In the genomic region with DNA sequence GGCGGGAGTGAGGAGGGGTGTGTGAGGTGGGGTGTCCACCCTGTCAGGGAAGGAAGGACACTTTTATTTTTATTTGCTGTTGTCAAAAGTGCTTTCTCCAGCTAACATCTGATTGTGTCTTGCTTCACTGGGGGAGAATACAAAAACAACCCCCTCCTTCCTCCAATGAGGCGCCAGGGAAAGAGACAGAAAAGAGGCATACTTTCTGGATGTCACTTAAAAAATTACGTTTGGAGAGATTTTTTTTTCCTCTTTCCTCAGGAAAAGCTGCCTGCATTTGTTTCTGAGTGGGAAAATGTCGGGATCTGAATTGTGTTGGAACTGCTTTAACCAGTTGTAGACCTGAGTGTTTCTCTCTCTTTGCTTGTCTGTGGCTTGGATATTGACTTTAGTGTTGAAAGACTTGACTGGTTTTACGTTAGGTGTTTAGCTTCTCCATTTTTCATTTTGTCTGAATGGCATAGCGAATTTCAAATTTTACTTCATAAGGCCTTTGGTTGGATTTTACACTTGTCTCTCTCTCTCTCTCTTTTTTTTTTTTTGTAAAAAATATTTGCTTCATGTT, we compare ENCODE assay signal across 8 mouse cellular contexts. TPM values are rescaled to one million over a fixed set of nuclear protein-coding genes. Genes with fewer than 3 reads are reported as not detected.
DNase-seq lines count a peak whose midpoint lies in the region; ATAC-seq and TF ChIP-seq lines count a peak whose summit lies in the region.

No protein-coding gene starts in this region.

- no peaks in the 10 kb centered on the region for H3K36me3 ChIP-seq in kidney, embryonic 15.5 days
- H3K36me3 ChIP-seq in forebrain, embryonic 15.5 days: no peaks in the 10 kb centered on the region
- H3K36me3 ChIP-seq in liver, adult 2 months (ENCODE audit: control insufficient read depth, insufficient read depth, low read length): no peaks in the 10 kb centered on the region
- no peaks in the 10 kb centered on the region for H3K36me3 ChIP-seq in neural tube, embryonic 15.5 days

- no peaks in the 10 kb centered on the region for H3K9me3 ChIP-seq in kidney, embryonic 15.5 days (replicated peaks)
- H3K9me3 ChIP-seq in forebrain, embryonic 15.5 days: no peaks in the 10 kb centered on the region
- H3K9me3 ChIP-seq in neural tube, embryonic 15.5 days (replicated peaks): no peaks in the 10 kb centered on the region

- peaks cover 9% of the 10 kb centered on the region for H3K4me1 ChIP-seq in kidney, embryonic 15.5 days
- H3K4me1 ChIP-seq in forebrain, embryonic 15.5 days: peaks cover 20% of the 10 kb centered on the region
- peaks cover 3% of the 10 kb centered on the region; the same call in 1 of the 2 replicates for H3K4me1 ChIP-seq in liver, adult 2 months (ENCODE audit: control insufficient read depth, insufficient read depth, low read length)
- peaks cover 19% of the 10 kb centered on the region for H3K4me1 ChIP-seq in neural tube, embryonic 15.5 days

- no peak for ATAC-seq in kidney, embryonic 15.5 days (replicated peaks; ENCODE audit: low FRiP score)
- ATAC-seq in forebrain, embryonic 15.5 days (replicated peaks): no peak
- no peak for ATAC-seq in neural tube, embryonic 15.5 days (ENCODE audit: low FRiP score)

- WGBS in kidney, embryonic 15.5 days: 9% methylated on average over 5 of the region's 6 CpGs
- 7% methylated on average over 6 of the region's 6 CpGs for WGBS in forebrain, embryonic 15.5 days
- WGBS in liver, adult 2 months: 3% methylated on average over 6 of the region's 6 CpGs
- WGBS in neural tube, embryonic 15.5 days: 9% methylated on average over 5 of the region's 6 CpGs

- no peak for TF ChIP-seq CTCF in liver, adult 2 months (IDR thresholded peaks at IDR 0.05; ENCODE audit: low read depth, low read length)

- peak overlapping the region; percentile 97 for H3K27ac ChIP-seq in kidney, embryonic 15.5 days
- peak overlapping the region; percentile 98 for H3K27ac ChIP-seq in forebrain, embryonic 15.5 days (replicated peaks)
- H3K27ac ChIP-seq in liver, adult 2 months (replicated peaks; ENCODE audit: insufficient read depth, low read depth, low read length): peak overlapping the region; percentile 40
- peak overlapping the region; percentile 97 for H3K27ac ChIP-seq in neural tube, embryonic 15.5 days (replicated peaks)

- H3K4me3 ChIP-seq in kidney, embryonic 15.5 days (replicated peaks): peak overlapping the region; percentile 91
- H3K4me3 ChIP-seq in forebrain, embryonic 15.5 days: peak overlapping the region; percentile 93
- H3K4me3 ChIP-seq in liver, adult 2 months (ENCODE audit: insufficient read depth, low read depth, low read length): peak overlapping the region; percentile 94
- H3K4me3 ChIP-seq in neural tube, embryonic 15.5 days (replicated peaks): peak overlapping the region; percentile 91

- H3K27me3 ChIP-seq in kidney, embryonic 15.5 days: no peaks in the 10 kb centered on the region
- no peaks in the 10 kb centered on the region for H3K27me3 ChIP-seq in forebrain, embryonic 15.5 days
- H3K27me3 ChIP-seq in liver, adult 2 months (ENCODE audit: control insufficient read depth, insufficient read depth, low read length): no peaks in the 10 kb centered on the region
- H3K27me3 ChIP-seq in neural tube, embryonic 15.5 days (replicated peaks): no peaks in the 10 kb centered on the region

- peak overlapping the region; percentile 68 for H3K4me2 ChIP-seq in kidney, embryonic 15.5 days
- peak overlapping the region; percentile 50 for H3K4me2 ChIP-seq in forebrain, embryonic 15.5 days (replicated peaks)
- H3K4me2 ChIP-seq in neural tube, embryonic 15.5 days: peak overlapping the region; percentile 62

- no peak for DNase-seq in kidney, postnatal 25 days
- peak; percentile 33 for DNase-seq in Muller cell, postnatal 12 days (ENCODE audit: inconsistent ontology term)
- peak; percentile 31 for DNase-seq in liver, adult 2 months (ENCODE audit: extremely low read depth, low read depth, low spot score)
- no peak for DNase-seq in thymus, postnatal 36 days
- DNase-seq in adrenal gland, adult 18-20 months (ENCODE audit: low spot score in 2 of 2): no peak

- H3K9ac ChIP-seq in kidney, embryonic 15.5 days: peak overlapping the region; percentile 88
- H3K9ac ChIP-seq in forebrain, embryonic 15.5 days (replicated peaks): peak overlapping the region; percentile 87
- peak overlapping the region; percentile 93 for H3K9ac ChIP-seq in liver, adult 2 months (ENCODE audit: low read depth, low read length)
- peak overlapping the region; percentile 92 for H3K9ac ChIP-seq in neural tube, embryonic 15.5 days (replicated peaks)

- peaks cover 12% of the 10 kb centered on the region; the same call in 1 of the 2 replicates for H3K79me2 ChIP-seq in liver, adult 2 months (ENCODE audit: control insufficient read depth, insufficient read depth, low read length)

- no peak for TF ChIP-seq POLR2A in liver, adult 2 months (IDR thresholded peaks at IDR 0.05; ENCODE audit: extremely low read depth, insufficient read depth, low read length)

RNA-seq across cellular contexts. Expression of a gene that starts 0.3 kb away (rescaled TPM):
- 98.8 and 105 TPM in 2 replicates for polyA plus RNA-seq in kidney, embryonic 15.5 days (2015; fragmentation: Nextera tagmentation; extraction: Ambion mirVana)
- 102 and 105 TPM in 2 replicates for polyA plus RNA-seq in forebrain, embryonic 15.5 days (2015; fragmentation: Nextera tagmentation; extraction: Ambion mirVana)
- total RNA-seq in liver, adult 2 months (2014; rRNA removed): 23.0 and 26.6 TPM in 2 replicates
- polyA plus RNA-seq in liver, adult 2 months (2012; rRNA removed): 3.1 and 3.9 TPM in 2 replicates
- polyA plus RNA-seq in neural tube, embryonic 15.5 days (2015; fragmentation: Nextera tagmentation; extraction: Ambion mirVana): 88.4 and 89.2 TPM in 2 replicates
- 10 to 100 TPM; 57.0 to 69.5 TPM for total RNA-seq in adrenal gland, adult 18-20 months (2021)

RNA-seq across cellular contexts. Expression of a gene that starts 1.1 kb away (rescaled TPM):
- 29.1 and 30.4 TPM in 2 replicates for polyA plus RNA-seq in kidney, embryonic 15.5 days (2015; fragmentation: Nextera tagmentation; extraction: Ambion mirVana)
- 33.9 and 36.3 TPM in 2 replicates for polyA plus RNA-seq in forebrain, embryonic 15.5 days (2015; fragmentation: Nextera tagmentation; extraction: Ambion mirVana)
- 10.3 and 12.0 TPM in 2 replicates for total RNA-seq in liver, adult 2 months (2014; rRNA removed)
- polyA plus RNA-seq in liver, adult 2 months (2012; rRNA removed): 2.4 and 2.6 TPM in 2 replicates
- 35.4 and 44.0 TPM in 2 replicates for polyA plus RNA-seq in neural tube, embryonic 15.5 days (2015; fragmentation: Nextera tagmentation; extraction: Ambion mirVana)
- 10 to 100 TPM; 31.4 to 36.5 TPM for total RNA-seq in adrenal gland, adult 18-20 months (2021)

Comparison
In these comparisons a context has a peak if more than half of its experiments do, and no peak if none do; other contexts are left out.
1. H3K27ac ChIP-seq: peak in every context shown above with its lines; median percentile 98 in forebrain, embryonic 15.5 days; 97 in kidney, embryonic 15.5 days; 97 in neural tube, embryonic 15.5 days; 40 in liver, adult 2 months.
2. DNase-seq: peak in Muller cell, postnatal 12 days (single experiment) and liver, adult 2 months (single experiment); none in kidney, postnatal 25 days (0 of 2), thymus, postnatal 36 days (0 of 2) and adrenal gland, adult 18-20 months (0 of 2).
3. RNA of a gene that starts 0.3 kb away (polyA plus RNA-seq): 102 to 105 TPM in forebrain, embryonic 15.5 days, 98.8 to 105 TPM in kidney, embryonic 15.5 days and 88.4 to 89.2 TPM in neural tube, embryonic 15.5 days; 3.1 to 3.9 TPM in liver, adult 2 months; every median in the first group is over 10 times any median in the second.
4. Peak in every context shown above with its lines, with median percentiles within 50 percentile points of each other: H3K4me2 ChIP-seq, H3K4me3 ChIP-seq and H3K9ac ChIP-seq.